Mouse (Mus musculus) heart, postnatal 4 days (tissue): ENCODE results near the gene Arhgap18. TPM values are rescaled to one million over a fixed set of nuclear protein-coding genes. Genes with fewer than 3 reads are reported as not detected.

ENCODE experiments used
- DNase-seq: peaks from one replicate; pipeline ENCODE4 v3.0.0; 2021
- total RNA-seq, 2 experiments: library from RNA; stranded (reverse); gene quantifications; 2 replicates each; pipeline ENCODE4 v1.2.3; 2021

The Arhgap18 gene
- total RNA-seq, 2 experiments from 2014 or later = 63.2 to 74.8 TPM

- no peak for DNase-seq
These were observed 79.5 kb downstream of the Arhgap18 start for GRCm38 (mm10) chr10:26832669-26833249.

GRCm38 (mm10) chr10:26833393-26833792 lies 80.2 kb downstream of the Arhgap18 start:
- no peak for DNase-seq

- DNase-seq = no peak
These were observed 96.1 kb downstream of the Arhgap18 start for GRCm38 (mm10) chr10:26849311-26849710.

GRCm38 (mm10) chr10:26849854-26850253 lies 96.6 kb downstream of the Arhgap18 start:
- DNase-seq = no peak

GRCm38 (mm10) chr10:26854556-26855100 lies 101.4 kb downstream of the Arhgap18 start:
- no peak for DNase-seq

GRCm38 (mm10) chr10:26855851-26856535 lies 102.8 kb downstream of the Arhgap18 start:
- peak; percentile 27 for DNase-seq

GRCm38 (mm10) chr10:26857583-26857982 lies 104.4 kb downstream of the Arhgap18 start:
- DNase-seq = no peak

- no peak for DNase-seq
These were observed 105.3 kb downstream of the Arhgap18 start for GRCm38 (mm10) chr10:26858537-26858936.

GRCm38 (mm10) chr10:26861231-26861630 lies 108.0 kb downstream of the Arhgap18 start:
- DNase-seq = no peak

- no peak for DNase-seq
These were observed 109.0 kb downstream of the Arhgap18 start for GRCm38 (mm10) chr10:26862207-26862606.

- DNase-seq = no peak
These were observed 110.8 kb downstream of the Arhgap18 start for GRCm38 (mm10) chr10:26863982-26864381.

- DNase-seq = no peak
These were observed 117.6 kb downstream of the Arhgap18 start for GRCm38 (mm10) chr10:26870802-26871201.

- DNase-seq = no peak
These were observed 124.1 kb downstream of the Arhgap18 start for GRCm38 (mm10) chr10:26877309-26877708.

GRCm38 (mm10) chr10:26878924-26879600 lies 125.8 kb downstream of the Arhgap18 start:
- no peak for DNase-seq

- DNase-seq = no peak
These were observed 131.7 kb downstream of the Arhgap18 start for GRCm38 (mm10) chr10:26884949-26885348.

GRCm38 (mm10) chr10:26889226-26889625 lies 136.0 kb downstream of the Arhgap18 start:
- DNase-seq = no peak

GRCm38 (mm10) chr10:26889754-26890153 lies 136.5 kb downstream of the Arhgap18 start:
- no peak for DNase-seq

GRCm38 (mm10) chr10:26890269-26890955 lies 137.2 kb downstream of the Arhgap18 start:
- peak; percentile 83 for DNase-seq

- DNase-seq = no peak
These were observed 139.9 kb downstream of the Arhgap18 start for GRCm38 (mm10) chr10:26893091-26893490.

GRCm38 (mm10) chr10:26895726-26896125 lies 142.5 kb downstream of the Arhgap18 start:
- DNase-seq = no peak

- no peak for DNase-seq
These were observed 147.2 kb downstream of the Arhgap18 start for GRCm38 (mm10) chr10:26900426-26900825.

GRCm38 (mm10) chr10:26903781-26904180 lies 150.6 kb downstream of the Arhgap18 start:
- no peak for DNase-seq

GRCm38 (mm10) chr10:26911176-26911575 lies 158.0 kb downstream of the Arhgap18 start:
- DNase-seq = no peak
